Mouse (Mus musculus) hindbrain, embryonic 16.5 days (tissue): ENCODE data around the gene Slco3a1. TPM values are rescaled to one million over a fixed set of nuclear protein-coding genes. Genes with fewer than 3 reads are reported as not detected.

Experiments
- ATAC-seq: fragments of 200-750 bp; cut with Nextera tagmentation; 2 replicates; pipeline ENCODE4 v1.8.0; 2017; ENCODE audit warnings: moderate TSS enrichment, moderate library complexity
- H3K27ac ChIP-seq: fragments of 300-500 bp; sonication (generic); 2 replicates; pipeline ENCODE4 v1.5.1; 2014; ENCODE audit warnings: low read depth, mild to moderate bottlenecking, control low read depth, low read length, moderate library complexity
- H3K27me3 ChIP-seq: fragments of 300-500 bp; sonication (generic); replicated peaks from 2 replicates; pipeline ENCODE4 v1.6.1; 2014; ENCODE audit warnings: low read length; ENCODE audit not compliant: control insufficient read depth, insufficient read depth
- H3K36me3 ChIP-seq: fragments of 300-500 bp; sonication (generic); 2 replicates; pipeline ENCODE4 v1.6.1; 2014; ENCODE audit warnings: mild to moderate bottlenecking, low read length, moderate library complexity, mixed read lengths; ENCODE audit not compliant: control insufficient read depth, insufficient read depth
- H3K4me1 ChIP-seq: fragments of 300-500 bp; sonication (generic); 2 replicates; pipeline ENCODE4 v1.6.1; 2014; ENCODE audit warnings: low read depth, low read length; ENCODE audit not compliant: control insufficient read depth, insufficient read depth
- H3K4me2 ChIP-seq: fragments of 300-500 bp; sonication (generic); 2 replicates; pipeline ENCODE4 v1.6.1; 2014; ENCODE audit warnings: mild to moderate bottlenecking, low read length, control low read depth, moderate library complexity
- H3K4me3 ChIP-seq: fragments of 300-500 bp; sonication (generic); 2 replicates; pipeline ENCODE4 v1.5.1; 2014; ENCODE audit warnings: mild to moderate bottlenecking, low read length, control low read depth, moderate library complexity
- H3K9ac ChIP-seq: fragments of 300-500 bp; sonication (generic); 2 replicates; pipeline ENCODE4 v1.6.1; 2014; ENCODE audit warnings: low read depth, mild to moderate bottlenecking, control low read depth, low read length, moderate library complexity
- H3K9me3 ChIP-seq: fragments of 300-500 bp; sonication (generic); 2 replicates; pipeline ENCODE4 v1.6.1; 2014; ENCODE audit warnings: mild to moderate bottlenecking, low read length, moderate library complexity; ENCODE audit not compliant: control insufficient read depth
- WGBS: fragments of 180-500 bp; shearing (Covaris S2); extraction: QIAGEN DNeasy Blood & Tissue Kit; methylation state at CpG from one replicate; pipeline ENCODE4 v1.1.7; 2014; 5-methylcytosine and 5-hydroxymethylcytosine counted together
- polyA plus RNA-seq: library from polyadenylated mRNA; unstranded; fragments of >200 nt; fragmentation: Nextera tagmentation; extraction: Ambion mirVana; gene quantifications from 2 replicates; pipeline ENCODE4 v1.2.1, GENCODE M21; 2015

The Slco3a1 gene
- polyA plus RNA-seq, 1 experiment from 2014 or later = 18.9 TPM

GRCm38 (mm10) chr7:74399729-74400128 lies 154.9 kb downstream of the Slco3a1 start:
- H3K36me3 ChIP-seq = no peaks in the 10 kb centered on the region
- 88% methylated on average over 6 of the region's 6 CpGs for WGBS

GRCm38 (mm10) chr7:74399154-74399553 lies 155.4 kb downstream of the Slco3a1 start:
- ATAC-seq = no peak
- Histone ChIP-seq H3K4me2 (no peak overlapping the region), H3K9ac (no peak overlapping the region), H3K9me3 (no peaks in the 10 kb centered on the region), H3K36me3 (no peaks in the 10 kb centered on the region), H3K27me3 (no peaks in the 10 kb centered on the region; the same call in none of the 2 replicates), H3K4me1 (no peaks in the 10 kb centered on the region), H3K27ac (no peak overlapping the region), H3K4me3 (no peak overlapping the region)
- WGBS = 87% methylated on average over 4 of the region's 4 CpGs

More at GRCm38 (mm10) chr7:74399729-74400128, 154.9 kb downstream of the Slco3a1 start:
- H3K4me3 ChIP-seq = no peak overlapping the region
- no peaks in the 10 kb centered on the region for H3K4me1 ChIP-seq
- H3K27me3 ChIP-seq = no peaks in the 10 kb centered on the region; the same call in none of the 2 replicates
- no peaks in the 10 kb centered on the region for H3K9me3 ChIP-seq
- H3K27ac ChIP-seq = no peak overlapping the region
- H3K4me2 ChIP-seq = no peak overlapping the region
- H3K9ac ChIP-seq = no peak overlapping the region
- no peak for ATAC-seq

- H3K27ac ChIP-seq = no peak overlapping the region
- H3K9me3 ChIP-seq = no peaks in the 10 kb centered on the region
- 66% methylated on average over 2 of the region's 2 CpGs for WGBS
- H3K4me1 ChIP-seq = no peaks in the 10 kb centered on the region
- no peak overlapping the region for H3K9ac ChIP-seq
- H3K4me2 ChIP-seq = no peak overlapping the region
- no peak overlapping the region for H3K4me3 ChIP-seq
- no peaks in the 10 kb centered on the region for H3K36me3 ChIP-seq
- no peak for ATAC-seq
- no peaks in the 10 kb centered on the region; the same call in none of the 2 replicates for H3K27me3 ChIP-seq
Measured at GRCm38 (mm10) chr7:74398326-74398725, 156.3 kb downstream of the Slco3a1 start.

- no peak for ATAC-seq
- WGBS = 78% methylated on average over 5 of the region's 5 CpGs
- H3K4me2 ChIP-seq = no peak overlapping the region
Measured at GRCm38 (mm10) chr7:74391451-74391873, 163.1 kb downstream of the Slco3a1 start.

GRCm38 (mm10) chr7:74389570-74389969 lies 165.0 kb downstream of the Slco3a1 start:
- no peaks in the 10 kb centered on the region for H3K9me3 ChIP-seq
- no peak overlapping the region for H3K27ac ChIP-seq
- no peaks in the 10 kb centered on the region; the same call in 1 of the 2 replicates for H3K4me1 ChIP-seq
- no peak overlapping the region for H3K4me3 ChIP-seq
- H3K9ac ChIP-seq = no peak overlapping the region
- no peak for ATAC-seq
- 65% methylated on average over 2 of the region's 2 CpGs for WGBS
- H3K4me2 ChIP-seq = no peak overlapping the region
- no peaks in the 10 kb centered on the region for H3K27me3 ChIP-seq
- H3K36me3 ChIP-seq = no peaks in the 10 kb centered on the region

More at GRCm38 (mm10) chr7:74391451-74391873, 163.1 kb downstream of the Slco3a1 start:
- no peaks in the 10 kb centered on the region for H3K36me3 ChIP-seq
- H3K27ac ChIP-seq = no peak overlapping the region
- no peaks in the 10 kb centered on the region for H3K27me3 ChIP-seq
- no peaks in the 10 kb centered on the region for H3K4me1 ChIP-seq
- H3K9ac ChIP-seq = no peak overlapping the region
- H3K9me3 ChIP-seq = no peaks in the 10 kb centered on the region
- H3K4me3 ChIP-seq = no peak overlapping the region

- Histone ChIP-seq H3K27me3 (no peaks in the 10 kb centered on the region), H3K4me1 (no peaks in the 10 kb centered on the region; the same call in 1 of the 2 replicates), H3K9me3 (no peaks in the 10 kb centered on the region), H3K9ac (no peak overlapping the region), H3K27ac (no peak overlapping the region), H3K4me2 (no peak overlapping the region), H3K4me3 (no peak overlapping the region), H3K36me3 (no peaks in the 10 kb centered on the region)
- WGBS = 62% methylated on average over 5 of the region's 5 CpGs
- ATAC-seq = peak; percentile 62
Measured at GRCm38 (mm10) chr7:74386257-74386656, 168.3 kb downstream of the Slco3a1 start.

- no peak overlapping the region for H3K9ac ChIP-seq
- no peaks in the 10 kb centered on the region for H3K27me3 ChIP-seq
- H3K4me2 ChIP-seq = no peak overlapping the region
- WGBS = 83% methylated on average over 3 of the region's 3 CpGs
- H3K36me3 ChIP-seq = no peaks in the 10 kb centered on the region
- no peak for ATAC-seq
- H3K27ac ChIP-seq = no peak overlapping the region
- H3K4me3 ChIP-seq = no peak overlapping the region
- H3K4me1 ChIP-seq = no peaks in the 10 kb centered on the region; the same call in 1 of the 2 replicates
- no peaks in the 10 kb centered on the region for H3K9me3 ChIP-seq
Measured at GRCm38 (mm10) chr7:74383040-74383666, 171.4 kb downstream of the Slco3a1 start.

- Histone ChIP-seq H3K27ac (no peak overlapping the region), H3K36me3 (no peaks in the 10 kb centered on the region), H3K9me3 (no peaks in the 10 kb centered on the region), H3K4me2 (no peak overlapping the region), H3K27me3 (no peaks in the 10 kb centered on the region), H3K9ac (no peak overlapping the region), H3K4me3 (no peak overlapping the region), H3K4me1 (no peaks in the 10 kb centered on the region; the same call in 1 of the 2 replicates)
- no peak for ATAC-seq
- 74% methylated on average over 3 of the region's 3 CpGs for WGBS
Measured at GRCm38 (mm10) chr7:74382286-74382685, 172.3 kb downstream of the Slco3a1 start.

- Histone ChIP-seq H3K4me3 (no peak overlapping the region), H3K27me3 (no peaks in the 10 kb centered on the region), H3K36me3 (no peaks in the 10 kb centered on the region), H3K27ac (no peak overlapping the region), H3K4me1 (no peaks in the 10 kb centered on the region; the same call in 1 of the 2 replicates), H3K4me2 (no peak overlapping the region), H3K9me3 (no peaks in the 10 kb centered on the region), H3K9ac (no peak overlapping the region)
- no peak for ATAC-seq
- 76% methylated on average over 2 of the region's 2 CpGs for WGBS
Measured at GRCm38 (mm10) chr7:74381881-74382281, 172.7 kb downstream of the Slco3a1 start.
